Mouse (Mus musculus) liver, embryonic 13.5 days (tissue): ENCODE data around the gene Cbarp. TPM values are rescaled to one million over a fixed set of nuclear protein-coding genes. Genes with fewer than 3 reads are reported as not detected.
A peak's percentile ranks its signal among the peaks of the same experiment; 100 is the strongest.

ENCODE experiments used
- ATAC-seq: fragments of 200-750 bp; cut with Nextera tagmentation; 2 replicates; pipeline ENCODE4 v1.8.0; 2017; ENCODE audit warnings: low read depth, mild to moderate bottlenecking, moderate number of reproducible peaks, moderate library complexity
- DNase-seq: peaks from one replicate; pipeline ENCODE4 v3.0.0; 2022
- H3K27ac ChIP-seq: fragments of 300-500 bp; sonication (generic); 2 replicates; pipeline ENCODE4 v1.5.1; 2015; ENCODE audit warnings: moderate library complexity, mild to moderate bottlenecking, inconsistent platforms
- H3K27me3 ChIP-seq: fragments of 300-500 bp; sonication (generic); 2 replicates; pipeline ENCODE4 v1.6.1; 2015; ENCODE audit warnings: mild to moderate bottlenecking, inconsistent platforms
- H3K36me3 ChIP-seq: fragments of 300-500 bp; sonication (generic); 2 replicates; pipeline ENCODE4 v1.6.1; 2015; ENCODE audit warnings: mild to moderate bottlenecking, inconsistent platforms
- H3K4me1 ChIP-seq: fragments of 300-500 bp; sonication (generic); replicated peaks from 2 replicates; pipeline ENCODE4 v1.6.1; 2015; ENCODE audit warnings: inconsistent platforms
- H3K4me2 ChIP-seq: fragments of 300-500 bp; sonication (generic); 2 replicates; pipeline ENCODE4 v1.6.1; 2015; ENCODE audit warnings: inconsistent platforms, mild to moderate bottlenecking, moderate library complexity
- H3K4me3 ChIP-seq: fragments of 300-500 bp; sonication (generic); replicated peaks from 2 replicates; pipeline ENCODE4 v1.5.1; 2015; ENCODE audit warnings: mild to moderate bottlenecking, inconsistent platforms
- H3K9ac ChIP-seq: fragments of 300-500 bp; sonication (generic); 2 replicates; pipeline ENCODE4 v1.6.1; 2015; ENCODE audit warnings: mild to moderate bottlenecking, inconsistent platforms
- H3K9me3 ChIP-seq: fragments of 300-500 bp; sonication (generic); replicated peaks from 2 replicates; pipeline ENCODE4 v1.6.1; 2016; ENCODE audit warnings: inconsistent platforms
- WGBS: fragments of 180-500 bp; shearing (Covaris S2); methylation state at CpG from one replicate; pipeline ENCODE4 v1.1.7; 2015; ENCODE audit not compliant: insufficient replicate concordance; 5-methylcytosine and 5-hydroxymethylcytosine counted together
- polyA plus RNA-seq: library from polyadenylated mRNA; unstranded; fragments of >200 nt; fragmentation: Nextera tagmentation; extraction: Ambion mirVana; gene quantifications from 2 replicates; pipeline ENCODE4 v1.2.1, GENCODE M21; 2015

Cbarp gene
- polyA plus RNA-seq, 1 experiment from 2014 or later = 0.69 TPM

DNA sequence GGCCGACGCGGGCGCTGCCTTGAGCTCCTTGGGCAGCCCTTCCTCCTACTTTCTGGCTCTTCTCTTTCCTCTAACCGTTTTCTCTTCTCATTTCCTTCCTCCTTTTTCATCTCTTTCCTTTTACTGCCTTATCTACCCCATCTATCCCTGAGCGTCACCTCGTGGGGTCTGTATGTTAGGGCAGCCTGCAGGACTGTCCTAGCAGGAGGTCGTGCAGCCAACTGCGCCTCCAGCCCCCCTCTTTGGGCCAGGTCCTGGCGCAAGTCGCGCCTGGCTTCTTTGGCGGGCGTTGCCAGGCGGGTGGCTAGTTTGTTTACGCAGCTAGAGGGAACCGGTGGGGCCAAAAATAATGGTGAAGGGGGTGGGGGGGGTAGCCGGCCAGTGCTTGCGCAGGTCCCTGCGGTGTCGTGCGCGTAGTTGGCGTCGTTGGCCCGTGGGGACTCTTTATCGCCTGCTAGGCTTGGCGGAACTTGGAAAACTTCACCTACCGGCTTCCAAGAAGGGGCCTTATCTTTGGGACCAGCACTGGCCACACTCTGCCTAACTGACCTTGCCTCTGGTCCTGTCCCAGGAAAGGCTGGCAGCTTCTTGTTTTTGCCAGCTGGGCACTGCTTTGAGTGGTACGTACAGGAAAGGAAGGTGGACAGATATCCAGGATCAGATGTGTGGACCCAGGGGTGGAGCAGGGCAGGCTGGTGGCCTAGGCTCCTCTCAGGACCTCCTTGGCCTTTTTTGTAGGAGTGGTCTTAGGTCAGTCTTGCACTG lies 23.5 kb downstream of the Cbarp start:
- under 1% methylated on average over 30 of the region's 30 CpGs for WGBS
- peaks cover 49% of the 10 kb centered on the region for H3K36me3 ChIP-seq
- H3K4me1 ChIP-seq = peaks cover 70% of the 10 kb centered on the region
- ATAC-seq (peak; percentile 14), DNase-seq (peak; percentile 68)
- no peaks in the 10 kb centered on the region for H3K9me3 ChIP-seq
- peak overlapping the region; percentile 95 for H3K27ac ChIP-seq
- H3K4me3 ChIP-seq = peak overlapping the region; percentile 96
- H3K9ac ChIP-seq = peak overlapping the region; percentile 99
- peak overlapping the region; percentile 95 for H3K4me2 ChIP-seq
- H3K27me3 ChIP-seq = no peaks in the 10 kb centered on the region

DNA sequence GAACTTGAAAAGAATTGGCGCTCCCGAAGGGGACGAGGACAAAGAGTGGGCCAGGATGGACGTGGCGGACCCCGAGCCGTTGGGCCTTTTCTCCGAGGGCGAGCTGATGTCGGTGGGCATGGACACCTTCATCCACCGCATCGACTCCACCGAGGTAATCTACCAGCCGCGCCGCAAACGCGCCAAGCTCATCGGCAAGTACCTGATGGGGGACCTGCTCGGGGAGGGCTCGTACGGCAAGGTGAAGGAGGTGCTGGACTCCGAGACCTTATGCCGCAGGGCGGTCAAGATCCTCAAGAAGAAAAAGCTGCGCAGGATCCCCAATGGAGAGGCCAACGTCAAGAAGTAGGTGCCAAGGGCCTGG lies 24.1 kb downstream of the Cbarp start:
- Histone ChIP-seq H3K4me1 (peaks cover 64% of the 10 kb centered on the region), H3K27ac (peak overlapping the region; percentile 95), H3K4me3 (peak overlapping the region; percentile 96), H3K36me3 (peaks cover 43% of the 10 kb centered on the region), H3K9ac (peak overlapping the region; percentile 99), H3K27me3 (no peaks in the 10 kb centered on the region), H3K9me3 (no peaks in the 10 kb centered on the region), H3K4me2 (peak overlapping the region; percentile 95)
- no peak for DNase-seq
- WGBS = under 1% methylated on average over 27 of the region's 27 CpGs
- no peak for ATAC-seq

DNA sequence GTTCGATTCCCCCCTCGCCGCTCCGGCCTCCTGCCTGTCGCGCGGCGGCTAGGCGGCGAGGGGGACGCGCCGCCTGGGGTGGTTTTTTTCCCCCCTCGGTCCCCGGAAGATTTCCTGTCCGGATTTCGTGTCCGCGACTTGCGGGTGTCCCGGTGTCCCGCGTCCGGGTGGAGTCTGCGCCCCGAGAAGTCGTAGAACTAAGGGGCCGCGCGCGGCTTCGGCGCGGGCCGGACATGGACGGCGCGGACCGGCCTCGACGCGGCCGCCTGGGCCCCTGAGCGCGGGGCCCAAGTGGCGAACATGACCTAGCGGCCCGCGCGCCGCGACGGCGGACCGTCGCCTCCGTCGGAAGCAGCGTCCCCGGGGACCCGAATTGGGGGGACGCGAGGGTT lies 24.7 kb downstream of the Cbarp start:
- Histone ChIP-seq H3K9ac (peak overlapping the region; percentile 99), H3K4me3 (peak overlapping the region; percentile 96), H3K27ac (peak overlapping the region; percentile 95), H3K4me2 (peak overlapping the region; percentile 95), H3K27me3 (no peaks in the 10 kb centered on the region), H3K4me1 (peaks cover 58% of the 10 kb centered on the region), H3K9me3 (no peaks in the 10 kb centered on the region), H3K36me3 (peaks cover 37% of the 10 kb centered on the region)
- WGBS = under 1% methylated on average over 63 of the region's 63 CpGs
- ATAC-seq = no peak
- no peak for DNase-seq

DNA sequence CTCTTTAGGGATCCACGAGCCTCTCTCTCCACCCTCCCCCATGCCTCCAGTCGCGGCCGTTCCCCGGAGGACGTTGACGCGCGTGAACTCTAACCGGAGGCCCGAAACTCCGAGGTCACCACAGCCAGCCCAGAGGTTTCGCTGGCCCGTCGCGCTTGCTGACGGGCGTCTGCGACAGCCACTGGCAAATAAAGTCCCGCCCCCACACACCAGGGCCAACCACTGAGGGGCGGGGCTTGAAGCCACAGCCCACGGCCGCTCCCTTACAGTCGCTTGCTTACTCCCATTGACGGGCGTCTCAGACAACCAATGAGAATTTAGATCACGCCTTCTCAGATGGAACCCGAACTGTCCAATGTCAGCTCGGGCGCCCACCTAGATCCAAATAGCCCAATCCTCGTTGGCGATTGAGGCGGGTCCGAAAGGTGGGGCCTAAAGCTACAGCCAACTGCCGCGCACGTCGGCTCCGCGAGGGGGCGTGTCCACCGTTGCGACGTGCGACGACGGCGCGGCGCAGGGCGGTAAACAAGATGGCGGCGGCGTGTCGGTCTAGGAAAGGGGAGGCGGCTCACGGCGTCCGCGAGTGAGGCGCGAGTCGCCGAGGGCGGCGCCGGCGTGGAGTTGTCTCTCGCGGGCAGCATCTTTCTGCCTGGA lies 25.2 kb downstream of the Cbarp start, which contains the start of gene Stk11:
Gene Stk11 (plus strand): TSS at position 514 of the 654 bp plus-strand sequence.
- Histone ChIP-seq H3K4me1 (peaks cover 53% of the 10 kb centered on the region), H3K4me3 (peak within 1 kb of the TSS; percentile 96), H3K9ac (peak within 1 kb of the TSS; percentile 99), H3K27me3 (no peaks in the 10 kb centered on the region), H3K36me3 (peaks cover 32% of the 10 kb centered on the region), H3K4me2 (peak within 1 kb of the TSS; percentile 95), H3K27ac (peak within 1 kb of the TSS; percentile 97), H3K9me3 (no peaks in the 10 kb centered on the region)
- WGBS = under 1% methylated on average over 70 of the region's 70 CpGs
- peak; percentile 100 for DNase-seq
- peak; percentile 94 for ATAC-seq

- DNase-seq (peak; percentile 87), ATAC-seq (peak; percentile 59)
- H3K27me3 ChIP-seq = no peaks in the 10 kb centered on the region
- peaks cover 49% of the 10 kb centered on the region for H3K4me1 ChIP-seq
- H3K27ac ChIP-seq = peak overlapping the region; percentile 97
- 2% methylated on average over 27 of the region's 27 CpGs for WGBS
- peak overlapping the region; percentile 90 for H3K9ac ChIP-seq
- peak overlapping the region; percentile 71 for H3K4me3 ChIP-seq
- H3K4me2 ChIP-seq = peak overlapping the region; percentile 87
- H3K9me3 ChIP-seq = no peaks in the 10 kb centered on the region
- H3K36me3 ChIP-seq = peaks cover 24% of the 10 kb centered on the region
These were observed 26.0 kb downstream of the Cbarp start for GRCm38 (mm10) chr10:80114341-80115284.

DNA sequence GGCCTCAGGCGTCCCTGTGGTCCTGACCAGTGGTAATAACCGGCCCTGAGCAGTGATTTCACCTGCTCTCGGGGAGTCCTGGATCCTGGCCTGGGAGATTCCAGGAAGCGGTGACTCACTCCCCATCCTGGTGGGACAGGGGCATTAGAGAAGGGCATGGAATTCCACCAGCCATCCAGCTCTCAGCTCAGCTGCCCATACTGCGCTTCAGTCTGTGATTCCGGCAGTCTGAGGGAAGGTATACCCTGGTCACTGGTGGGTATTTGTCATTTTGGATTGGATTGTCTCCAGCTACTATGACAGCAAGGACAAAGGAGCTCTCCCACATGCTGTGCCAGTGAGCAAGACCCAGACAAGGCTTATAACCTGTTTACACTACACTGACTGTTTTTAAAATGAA lies 33.0 kb downstream of the Cbarp start:
- no peaks in the 10 kb centered on the region for H3K27me3 ChIP-seq
- peaks cover 50% of the 10 kb centered on the region for H3K4me1 ChIP-seq
- H3K9ac ChIP-seq = peak overlapping the region; percentile 1; the same call in 1 of the 2 replicates
- ATAC-seq (no peak), DNase-seq (no peak)
- H3K4me3 ChIP-seq = no peak overlapping the region
- H3K36me3 ChIP-seq = no peaks in the 10 kb centered on the region
- 76% methylated on average over 6 of the region's 6 CpGs for WGBS
- no peak overlapping the region for H3K4me2 ChIP-seq
- 0 out of 2 replicates have a peak overlapping the region, but pooled peaks have one; percentile 2 for H3K27ac ChIP-seq
- no peaks in the 10 kb centered on the region for H3K9me3 ChIP-seq

- no peak overlapping the region for H3K27ac ChIP-seq
- peak overlapping the region; percentile 6; the same call in 1 of the 2 replicates for H3K4me2 ChIP-seq
These were observed 34.7 kb downstream of the Cbarp start for GRCm38 (mm10) chr10:80105926-80106325.

DNA sequence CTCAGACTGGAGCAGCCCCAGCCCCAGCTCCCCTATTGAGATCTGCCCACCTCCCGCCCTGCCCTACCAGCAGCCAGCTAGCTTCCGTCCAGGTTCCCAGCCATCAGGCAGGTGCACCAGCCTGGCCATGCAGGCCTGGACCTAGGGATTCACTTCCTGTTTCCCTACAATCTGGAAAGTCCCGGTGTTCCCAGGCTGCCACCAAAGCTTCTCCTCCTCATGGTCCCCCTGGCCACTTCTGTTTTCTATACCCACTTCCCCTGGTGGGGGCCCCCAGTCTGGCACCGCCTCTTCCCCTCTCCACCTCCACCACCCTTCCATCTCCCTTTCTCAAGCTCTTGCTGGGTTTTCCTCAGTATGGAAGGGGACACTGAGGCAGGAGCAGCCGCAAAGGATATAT lies 35.2 kb downstream of the Cbarp start, which contains the start of gene Sbno2:
Gene Sbno2 (minus strand): TSS at position 112 of the 400 bp plus-strand sequence.
- Histone ChIP-seq H3K27ac (peak within 1 kb of the TSS; percentile 88), H3K9me3 (no peaks in the 10 kb centered on the region), H3K4me1 (peaks cover 67% of the 10 kb centered on the region), H3K4me2 (peak within 1 kb of the TSS; percentile 8), H3K4me3 (no peak within 1 kb of the TSS), H3K9ac (peak within 1 kb of the TSS; percentile 22), H3K36me3 (no peaks in the 10 kb centered on the region), H3K27me3 (no peaks in the 10 kb centered on the region)
- ATAC-seq (no peak), DNase-seq (no peak)
- WGBS = 65% methylated on average over 5 of the region's 5 CpGs

More at GRCm38 (mm10) chr10:80105926-80106325, 34.7 kb downstream of the Cbarp start:
- Histone ChIP-seq H3K27me3 (no peaks in the 10 kb centered on the region), H3K9ac (peak overlapping the region; percentile 17; the same call in 1 of the 2 replicates), H3K9me3 (no peaks in the 10 kb centered on the region), H3K4me1 (peaks cover 63% of the 10 kb centered on the region), H3K4me3 (no peak overlapping the region), H3K36me3 (no peaks in the 10 kb centered on the region)
- WGBS = 60% methylated on average over 5 of the region's 5 CpGs
- no peak for ATAC-seq
- DNase-seq = no peak

DNA sequence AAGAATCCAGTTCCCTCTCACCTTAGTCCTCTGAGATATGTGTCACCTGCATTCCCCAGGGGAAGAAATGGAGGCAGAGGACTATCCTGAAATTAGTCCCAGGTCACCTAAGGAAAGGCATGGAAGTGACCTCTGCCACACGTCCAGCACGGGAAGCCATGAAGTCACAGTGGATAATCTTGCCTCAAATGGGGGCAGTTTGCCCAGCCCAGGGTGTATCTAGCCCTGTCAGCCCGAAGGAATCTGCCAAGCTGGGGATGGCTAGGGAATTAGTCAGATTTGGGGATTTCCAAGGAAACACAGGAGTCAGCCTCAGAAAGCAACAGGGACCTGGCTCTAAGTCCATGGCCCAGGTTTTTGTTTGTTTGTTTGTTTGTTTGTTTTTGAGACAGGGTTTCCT lies 36.5 kb downstream of the Cbarp start:
- Histone ChIP-seq H3K36me3 (0 out of 2 replicates have a peak, but pooled peaks cover 4% of the 10 kb centered on the region), H3K4me2 (no peak overlapping the region), H3K4me1 (peaks cover 72% of the 10 kb centered on the region), H3K9me3 (no peaks in the 10 kb centered on the region), H3K27me3 (no peaks in the 10 kb centered on the region), H3K4me3 (no peak overlapping the region), H3K9ac (no peak overlapping the region), H3K27ac (peak overlapping the region; percentile 88)
- WGBS = 71% methylated on average over 3 of the region's 3 CpGs
- ATAC-seq = no peak
- no peak for DNase-seq

- peak; percentile 47 for DNase-seq
- Histone ChIP-seq H3K9me3 (no peaks in the 10 kb centered on the region), H3K9ac (peak overlapping the region; percentile 98), H3K36me3 (0 out of 2 replicates have a peak, but pooled peaks cover 4% of the 10 kb centered on the region), H3K27me3 (no peaks in the 10 kb centered on the region), H3K4me3 (peak overlapping the region; percentile 92), H3K4me2 (peak overlapping the region; percentile 89), H3K27ac (peak overlapping the region; percentile 88), H3K4me1 (peaks cover 84% of the 10 kb centered on the region)
- WGBS = 55% methylated on average over 2 of the region's 2 CpGs
- peak; percentile 69 for ATAC-seq
These were observed 37.6 kb downstream of the Cbarp start for GRCm38 (mm10) chr10:80103032-80103431.
